Mouse (Mus musculus) forebrain, embryonic 14.5 days (tissue): Measurements from ENCODE around the gene Lrrc72. TPM values are rescaled to one million over a fixed set of nuclear protein-coding genes. Genes with fewer than 3 reads are reported as not detected.
"Not testable (repeated sequence)": the region's sequence is repeated elsewhere in the genome, so short reads cannot be mapped to it uniquely, and the experiment has no call there.

Experiments
- ATAC-seq: fragments of 200-750 bp; cut with Nextera tagmentation; 2 replicates; pipeline ENCODE4 v1.8.0; 2017; ENCODE audit warnings: mild to moderate bottlenecking, moderate library complexity
- DNase-seq: peaks from one replicate; pipeline ENCODE4 v3.0.0-alpha.2; 2015; ENCODE audit warnings: low spot score
- H3K27ac ChIP-seq: fragments of 300-500 bp; sonication (generic); 2 replicates; pipeline ENCODE4 v1.5.1; 2014; ENCODE audit warnings: low read depth, mild to moderate bottlenecking, control low read depth, low read length, moderate library complexity
- H3K27me3 ChIP-seq: fragments of 300-500 bp; sonication (generic); replicated peaks from 2 replicates; pipeline ENCODE4 v1.6.1; 2014; ENCODE audit warnings: low read length, control low read depth, mixed read lengths; ENCODE audit not compliant: control insufficient read depth, insufficient read depth
- H3K36me3 ChIP-seq: fragments of 300-500 bp; sonication (generic); 2 replicates; pipeline ENCODE4 v1.6.1; 2014; ENCODE audit warnings: low read length, control low read depth; ENCODE audit not compliant: control insufficient read depth, insufficient read depth
- H3K4me1 ChIP-seq: fragments of 300-500 bp; sonication (generic); 2 replicates; pipeline ENCODE4 v1.6.1; 2014; ENCODE audit warnings: antibody characterized with exemption, low read length, control low read depth; ENCODE audit not compliant: control insufficient read depth, insufficient read depth
- H3K4me2 ChIP-seq: fragments of 300-500 bp; sonication (generic); 2 replicates; pipeline ENCODE4 v1.6.1; 2014; ENCODE audit warnings: mild to moderate bottlenecking, control low read depth, low read length
- H3K4me3 ChIP-seq: fragments of 300-500 bp; sonication (generic); 2 replicates; pipeline ENCODE4 v1.5.1; 2014; ENCODE audit warnings: low read depth, low read length, control low read depth
- H3K9ac ChIP-seq: fragments of 300-500 bp; sonication (generic); 2 replicates; pipeline ENCODE4 v1.6.1; 2014; ENCODE audit warnings: mild to moderate bottlenecking, low read length, control low read depth, moderate library complexity
- H3K9me3 ChIP-seq: fragments of 300-500 bp; sonication (generic); replicated peaks from 2 replicates; pipeline ENCODE4 v1.6.1; 2016; ENCODE audit warnings: low read length, control low read depth, mixed read lengths; ENCODE audit not compliant: control insufficient read depth
- WGBS: fragments of 180-500 bp; shearing (Covaris S2); extraction: QIAGEN DNeasy Blood & Tissue Kit; methylation state at CpG from one replicate; pipeline ENCODE4 v1.1.7; 2014; 5-methylcytosine and 5-hydroxymethylcytosine counted together
- polyA plus RNA-seq: library from polyadenylated mRNA; unstranded; fragments of >200 nt; fragmentation: Nextera tagmentation; extraction: Ambion mirVana; gene quantifications from 2 replicates; pipeline ENCODE4 v1.2.1, GENCODE M21; 2014

The Lrrc72 gene
- polyA plus RNA-seq, 1 experiment from 2014 or later: not detected

DNA sequence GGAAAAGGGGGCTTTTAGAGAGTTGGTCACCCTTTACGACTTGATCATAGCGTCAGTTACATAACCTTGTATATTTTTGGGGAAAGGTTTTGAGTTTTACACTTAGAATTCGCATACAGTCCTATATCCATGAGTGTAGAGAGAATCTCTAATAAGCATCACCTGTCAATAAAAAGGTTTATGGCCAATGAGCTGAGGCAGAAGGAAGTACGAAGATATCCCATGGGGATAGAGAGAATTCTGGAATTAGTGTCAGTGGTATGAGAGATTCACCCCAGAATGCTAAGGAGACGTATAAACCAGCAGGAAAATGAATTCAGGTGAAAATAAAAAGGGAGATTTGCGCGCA lies 45.4 kb downstream of the Lrrc72 start:
- no peak overlapping the region for H3K4me3 ChIP-seq
- H3K9ac ChIP-seq: no peak overlapping the region

GRCm38 (mm10) chr12:36207072-36207799 lies 46.0 kb downstream of the Lrrc72 start:
- ATAC-seq: peak; percentile 95
- DNase-seq: peak; percentile 91
- Histone ChIP-seq H3K4me2 (peak overlapping the region; percentile 9; the same call in 1 of the 2 replicates), H3K4me1 (peaks cover 5% of the 10 kb centered on the region; the same call in 1 of the 2 replicates), H3K36me3 (no peaks in the 10 kb centered on the region), H3K9me3 (no peaks in the 10 kb centered on the region), H3K27ac (peak overlapping the region; percentile 17; the same call in 1 of the 2 replicates), H3K9ac (no peak overlapping the region), H3K27me3 (no peaks in the 10 kb centered on the region), H3K4me3 (no peak overlapping the region)
- WGBS: 37% methylated on average over 9 of the region's 9 CpGs

More for the DNA sequence above, 45.4 kb downstream of the Lrrc72 start:
- Histone ChIP-seq H3K4me2 (peak overlapping the region; percentile 9; the same call in 1 of the 2 replicates), H3K9me3 (no peaks in the 10 kb centered on the region), H3K27ac (0 out of 2 replicates have a peak overlapping the region, but pooled peaks have one; percentile 5), H3K27me3 (no peaks in the 10 kb centered on the region), H3K36me3 (no peaks in the 10 kb centered on the region), H3K4me1 (peaks cover 5% of the 10 kb centered on the region; the same call in 1 of the 2 replicates)
- ATAC-seq: peak; percentile 32
- no peak for DNase-seq
- WGBS: 80% methylated on average over 7 of the region's 7 CpGs

DNA sequence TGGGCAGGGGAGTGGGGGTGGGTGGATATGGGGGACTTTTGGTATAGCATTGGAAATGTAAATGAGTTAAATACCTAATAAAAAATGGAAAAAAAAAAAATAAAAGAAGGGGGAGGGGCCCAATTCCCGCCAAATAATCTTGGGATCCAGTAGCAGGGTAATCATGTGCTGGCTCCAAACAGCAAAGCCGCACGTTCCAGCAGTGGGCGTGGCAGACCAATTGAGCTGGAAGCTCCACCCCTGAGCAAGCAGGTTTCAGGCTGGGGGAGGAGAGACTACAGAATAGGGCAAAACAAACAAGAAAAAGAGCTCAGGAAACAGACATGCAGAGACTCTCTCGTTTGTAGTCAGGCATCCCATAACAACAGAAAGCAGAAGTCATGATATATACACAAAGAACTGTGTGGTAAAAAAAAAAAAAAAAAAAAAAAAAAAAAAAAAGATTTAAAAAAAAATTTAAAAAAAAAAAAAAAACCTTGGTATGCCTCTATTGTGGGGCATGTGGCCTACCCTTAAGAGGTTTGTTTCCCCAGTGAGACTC lies 47.5 kb downstream of the Lrrc72 start:
- not testable (repeated sequence) for ATAC-seq, H3K4me1 ChIP-seq, H3K27ac ChIP-seq, DNase-seq, H3K27me3 ChIP-seq, H3K9me3 ChIP-seq, H3K4me2 ChIP-seq, H3K9ac ChIP-seq, H3K36me3 ChIP-seq, H3K4me3 ChIP-seq
- WGBS: 52% methylated on average over 5 of the region's 5 CpGs

GRCm38 (mm10) chr12:36194976-36195375 lies 58.2 kb downstream of the Lrrc72 start:
- DNase-seq: no peak
- ATAC-seq: no peak
- H3K9ac ChIP-seq: no peak overlapping the region
- peaks cover 71% of the 10 kb centered on the region for H3K36me3 ChIP-seq
- WGBS: 92% methylated on average over 7 of the region's 7 CpGs
- H3K4me2 ChIP-seq: no peak overlapping the region
- no peak overlapping the region for H3K4me3 ChIP-seq
- H3K4me1 ChIP-seq: no peaks in the 10 kb centered on the region
- H3K27me3 ChIP-seq: no peaks in the 10 kb centered on the region
- no peak overlapping the region for H3K27ac ChIP-seq
- H3K9me3 ChIP-seq: peaks cover 12% of the 10 kb centered on the region

DNA sequence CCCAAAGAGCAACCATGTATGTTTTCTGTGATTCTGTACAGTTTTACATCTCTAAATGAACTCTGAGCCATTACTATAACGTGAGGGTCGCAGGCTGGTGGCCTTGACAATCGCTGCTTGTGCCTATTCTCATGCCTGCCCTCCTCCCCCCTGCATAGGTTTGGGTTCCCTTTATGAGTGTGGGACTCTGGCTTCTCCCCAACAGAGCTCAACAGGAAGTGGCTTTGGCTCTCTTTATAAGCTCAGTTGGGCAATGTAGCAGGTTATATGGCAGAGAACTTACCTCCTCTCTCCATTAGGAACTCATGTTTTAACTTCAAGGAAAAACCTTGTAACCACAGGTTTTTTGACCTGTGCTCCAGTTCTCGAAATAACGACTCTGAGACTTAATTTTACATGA lies 62.9 kb downstream of the Lrrc72 start:
- Histone ChIP-seq H3K9me3 (no peaks in the 10 kb centered on the region), H3K4me2 (no peak overlapping the region), H3K9ac (no peak overlapping the region), H3K4me1 (no peaks in the 10 kb centered on the region), H3K36me3 (peaks cover 68% of the 10 kb centered on the region), H3K27ac (no peak overlapping the region), H3K27me3 (no peaks in the 10 kb centered on the region), H3K4me3 (no peak overlapping the region)
- WGBS: 83% methylated on average over 5 of the region's 5 CpGs
- DNase-seq (no peak), ATAC-seq (no peak)

DNA sequence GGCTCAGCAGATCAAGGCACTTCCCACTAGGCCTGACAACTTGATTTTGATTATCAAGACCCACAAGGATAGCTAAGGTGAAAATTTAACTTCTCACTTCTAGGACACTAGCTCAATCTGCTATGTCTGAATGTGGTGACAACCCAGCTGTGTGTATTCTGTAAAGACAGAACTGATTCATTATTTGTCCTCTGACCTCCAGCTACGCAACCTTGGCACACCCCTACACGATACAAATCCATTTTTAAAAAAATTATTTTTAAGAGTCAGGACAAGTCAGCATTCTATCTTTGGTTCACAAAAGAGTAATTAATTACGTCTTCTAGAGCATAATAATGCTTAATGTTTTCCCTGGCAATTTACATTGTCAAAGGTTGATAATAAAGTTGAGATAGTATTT lies 63.6 kb downstream of the Lrrc72 start:
- no peak overlapping the region for H3K27ac ChIP-seq
- no peaks in the 10 kb centered on the region for H3K9me3 ChIP-seq
- no peak overlapping the region for H3K4me3 ChIP-seq
- H3K36me3 ChIP-seq: peaks cover 63% of the 10 kb centered on the region
- no peak overlapping the region for H3K9ac ChIP-seq
- no peak for ATAC-seq
- WGBS: 95% methylated on average over 3 of the region's 3 CpGs
- no peaks in the 10 kb centered on the region for H3K4me1 ChIP-seq
- no peaks in the 10 kb centered on the region for H3K27me3 ChIP-seq
- DNase-seq: no peak
- no peak overlapping the region for H3K4me2 ChIP-seq

DNA sequence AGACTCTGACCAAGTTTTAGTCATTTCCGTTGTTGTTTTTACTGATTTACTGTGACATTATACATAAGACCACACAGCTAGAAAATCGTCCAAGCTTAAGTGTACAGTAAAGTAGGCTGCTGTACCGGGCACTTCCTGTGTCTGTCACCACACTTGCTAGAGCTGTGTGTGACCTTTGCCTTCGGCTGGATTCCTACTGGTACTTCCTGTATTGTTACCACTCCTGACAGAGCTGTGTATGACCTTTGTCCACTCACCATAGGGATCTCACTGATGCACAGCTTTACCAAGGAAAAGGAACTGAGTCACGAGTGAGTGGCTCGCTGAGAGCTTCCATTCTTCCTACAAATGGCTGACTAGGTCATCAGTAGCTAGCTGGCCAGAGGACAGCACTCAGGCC lies 66.1 kb downstream of the Lrrc72 start:
- Histone ChIP-seq H3K9ac (no peak overlapping the region), H3K4me3 (no peak overlapping the region), H3K4me1 (no peaks in the 10 kb centered on the region), H3K27me3 (no peaks in the 10 kb centered on the region), H3K27ac (no peak overlapping the region), H3K36me3 (peaks cover 67% of the 10 kb centered on the region), H3K4me2 (no peak overlapping the region), H3K9me3 (no peaks in the 10 kb centered on the region)
- WGBS: 81% methylated on average over 6 of the region's 6 CpGs
- ATAC-seq: no peak
- DNase-seq: no peak

DNA sequence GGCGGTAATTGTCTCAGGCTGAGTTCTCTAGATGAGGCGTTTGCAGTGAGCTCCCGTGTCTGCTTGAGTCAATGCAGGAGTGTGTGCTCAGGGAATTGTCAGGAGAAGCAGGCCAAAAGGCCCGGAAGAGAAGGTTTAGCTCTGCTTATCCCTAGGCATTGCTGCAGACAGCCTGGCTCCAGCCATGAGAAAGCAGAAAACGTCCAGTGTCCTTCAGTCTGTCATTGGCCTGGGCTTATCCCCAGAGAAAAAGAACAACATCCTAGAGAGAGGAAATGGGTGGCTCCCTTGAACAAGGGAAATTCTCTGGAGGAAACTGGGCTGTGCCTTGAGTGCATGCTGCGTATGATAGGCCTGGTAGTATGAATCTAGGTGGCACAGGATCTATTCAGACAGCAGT lies 70.6 kb downstream of the Lrrc72 start:
- no peak for DNase-seq
- H3K9me3 ChIP-seq: no peaks in the 10 kb centered on the region
- WGBS: 84% methylated on average over 6 of the region's 6 CpGs

GRCm38 (mm10) chr12:36177227-36177626 lies 76.0 kb downstream of the Lrrc72 start:
- H3K27me3 ChIP-seq: no peaks in the 10 kb centered on the region
- H3K4me3 ChIP-seq: no peak overlapping the region
- no peak overlapping the region for H3K9ac ChIP-seq
- no peak overlapping the region for H3K4me2 ChIP-seq
- H3K27ac ChIP-seq: no peak overlapping the region
- H3K9me3 ChIP-seq: no peaks in the 10 kb centered on the region
- ATAC-seq (no peak), DNase-seq (no peak)
- no peaks in the 10 kb centered on the region for H3K4me1 ChIP-seq
- WGBS: 89% methylated on average over 5 of the region's 5 CpGs
- peaks cover 49% of the 10 kb centered on the region for H3K36me3 ChIP-seq

More for the DNA sequence above, 70.6 kb downstream of the Lrrc72 start:
- no peak for ATAC-seq
- Histone ChIP-seq H3K27me3 (no peaks in the 10 kb centered on the region), H3K27ac (no peak overlapping the region), H3K4me1 (no peaks in the 10 kb centered on the region), H3K9ac (no peak overlapping the region), H3K4me3 (no peak overlapping the region), H3K36me3 (peaks cover 43% of the 10 kb centered on the region), H3K4me2 (no peak overlapping the region)
